Mouse (Mus musculus) G1E (cell line): ENCODE results near the gene Ing1.

Source experiments
- CTCF ChIP-seq: IDR thresholded peaks from 2 replicates; pipeline ENCODE4 v1.5.1; 2012; ENCODE audit warnings: low read depth, low read length, inconsistent platforms, mixed read lengths
- GATA2 ChIP-seq: IDR thresholded peaks from 2 replicates; pipeline ENCODE4 v1.6.1; 2012; ENCODE audit warnings: low read depth, low read length, inconsistent platforms, borderline replicate concordance

GRCm38 (mm10) chr8:11550281-11550948 lies 5.0 kb upstream of the Ing1 start, which contains the start of gene Cars2:
- no peak for TF ChIP-seq GATA2
- TF ChIP-seq CTCF, result no peak
